Mouse (Mus musculus) kidney, postnatal 0 days (tissue): ENCODE results near the gene Stau1. TPM values are rescaled to one million over a fixed set of nuclear protein-coding genes. Genes with fewer than 3 reads are reported as not detected.
A peak's percentile ranks its signal among the peaks of the same experiment; 100 is the strongest.
"Not testable (repeated sequence)": the region's sequence is repeated elsewhere in the genome, so short reads cannot be mapped to it uniquely, and the experiment has no call there.

ENCODE experiments used
- ATAC-seq: fragments of 200-750 bp; cut with Nextera tagmentation; replicated peaks from 2 replicates; pipeline ENCODE4 v1.8.0; 2017; ENCODE audit warnings: low read depth, moderate number of reproducible peaks, moderate TSS enrichment, moderate library complexity; ENCODE audit not compliant: low FRiP score
- DNase-seq: peaks from one replicate; pipeline ENCODE4 v3.0.0-alpha.2; 2016; ENCODE audit warnings: low spot score
- H3K27ac ChIP-seq: fragments of 300-500 bp; sonication (generic); 2 replicates; pipeline ENCODE4 v1.5.1; 2014; ENCODE audit warnings: mild to moderate bottlenecking
- H3K27me3 ChIP-seq: fragments of 300-500 bp; sonication (generic); 2 replicates; pipeline ENCODE4 v1.6.1; 2014; ENCODE audit warnings: low read length, mixed read lengths; ENCODE audit not compliant: insufficient read depth
- H3K36me3 ChIP-seq: fragments of 300-500 bp; sonication (generic); 2 replicates; pipeline ENCODE4 v1.6.1; 2014; ENCODE audit warnings: low read length, mixed read lengths; ENCODE audit not compliant: insufficient read depth
- H3K4me1 ChIP-seq: fragments of 300-500 bp; sonication (generic); replicated peaks from 2 replicates; pipeline ENCODE4 v1.6.1; 2014; ENCODE audit warnings: antibody characterized with exemption, low read length, mixed read lengths; ENCODE audit not compliant: insufficient read depth
- H3K4me2 ChIP-seq: fragments of 300-500 bp; sonication (generic); 2 replicates; pipeline ENCODE4 v1.6.1; 2014; ENCODE audit warnings: mild to moderate bottlenecking, low read length, moderate library complexity, mixed read lengths
- H3K4me3 ChIP-seq: fragments of 300-500 bp; sonication (generic); replicated peaks from 2 replicates; pipeline ENCODE4 v1.5.1; 2014; ENCODE audit warnings: low read depth, low read length
- H3K9ac ChIP-seq: fragments of 300-500 bp; sonication (generic); 2 replicates; pipeline ENCODE4 v1.6.1; 2014; ENCODE audit warnings: low read depth, low read length
- H3K9me3 ChIP-seq: fragments of 300-500 bp; sonication (generic); replicated peaks from 2 replicates; pipeline ENCODE4 v1.6.1; 2016; ENCODE audit warnings: low read length, inconsistent platforms, mixed read lengths
- CTCF ChIP-seq: IDR thresholded peaks from 2 replicates; pipeline ENCODE4 v1.5.1; 2016; ENCODE audit warnings: antibody characterized with exemption, low read depth, mild to moderate bottlenecking, moderate library complexity
- WGBS: fragments of 180-500 bp; shearing (Covaris S2); extraction: QIAGEN DNeasy Blood & Tissue Kit; methylation state at CpG from one replicate; pipeline ENCODE4 v1.1.7; 2014; 5-methylcytosine and 5-hydroxymethylcytosine counted together
- polyA plus RNA-seq: library from polyadenylated mRNA; unstranded; fragments of >200 nt; fragmentation: Nextera tagmentation; extraction: Ambion mirVana; gene quantifications from 2 replicates; pipeline ENCODE4 v1.2.1, GENCODE M21; 2015

The Stau1 gene
- polyA plus RNA-seq, 1 experiment from 2014 or later = 61.4 TPM

GRCm38 (mm10) chr2:167009483-167009882 is 13.4 kb upstream of the Stau1 start:
- Histone ChIP-seq H3K4me1 (no peaks in the 10 kb centered on the region), H3K36me3 (no peaks in the 10 kb centered on the region), H3K9me3 (no peaks in the 10 kb centered on the region), H3K27me3 (no peaks in the 10 kb centered on the region), H3K27ac (no peak overlapping the region), H3K4me3 (no peak overlapping the region), H3K9ac (no peak overlapping the region), H3K4me2 (no peak overlapping the region)
- 73% methylated on average over 4 of the region's 4 CpGs for WGBS
- ATAC-seq = no peak
- TF ChIP-seq CTCF = no peak
- no peak for DNase-seq

- H3K9me3 ChIP-seq, H3K27ac ChIP-seq, DNase-seq, H3K4me2 ChIP-seq, ATAC-seq, H3K4me1 ChIP-seq, H3K9ac ChIP-seq, H3K36me3 ChIP-seq, H3K4me3 ChIP-seq, H3K27me3 ChIP-seq: not testable (repeated sequence)
- 74% methylated on average over 4 of the region's 4 CpGs for WGBS
Observed at GRCm38 (mm10) chr2:167007565-167007964, 11.5 kb upstream of the Stau1 start.

GRCm38 (mm10) chr2:167007001-167007491 is 10.9 kb upstream of the Stau1 start:
- Histone ChIP-seq H3K4me2 (no peak overlapping the region), H3K4me1 (no peaks in the 10 kb centered on the region), H3K36me3 (no peaks in the 10 kb centered on the region), H3K9ac (no peak overlapping the region), H3K27me3 (no peaks in the 10 kb centered on the region), H3K9me3 (no peaks in the 10 kb centered on the region), H3K4me3 (no peak overlapping the region), H3K27ac (no peak overlapping the region)
- no peak for ATAC-seq
- DNase-seq = no peak
- 72% methylated on average over 13 of the region's 13 CpGs for WGBS
- TF ChIP-seq CTCF = no peak

GRCm38 (mm10) chr2:167006355-167006754 is 10.3 kb upstream of the Stau1 start:
- no peak overlapping the region for H3K27ac ChIP-seq
- H3K4me3 ChIP-seq = no peak overlapping the region
- H3K9me3 ChIP-seq = no peaks in the 10 kb centered on the region
- H3K36me3 ChIP-seq = no peaks in the 10 kb centered on the region
- TF ChIP-seq CTCF = no peak
- DNase-seq = no peak
- no peak overlapping the region for H3K9ac ChIP-seq
- H3K4me2 ChIP-seq = no peak overlapping the region
- ATAC-seq = no peak
- H3K27me3 ChIP-seq = no peaks in the 10 kb centered on the region
- WGBS = 94% methylated on average over 2 of the region's 2 CpGs
- no peaks in the 10 kb centered on the region for H3K4me1 ChIP-seq

- Histone ChIP-seq H3K9ac (no peak overlapping the region), H3K27me3 (no peaks in the 10 kb centered on the region), H3K36me3 (no peaks in the 10 kb centered on the region), H3K4me2 (no peak overlapping the region), H3K4me3 (no peak overlapping the region), H3K9me3 (no peaks in the 10 kb centered on the region), H3K27ac (no peak overlapping the region), H3K4me1 (no peaks in the 10 kb centered on the region)
- DNase-seq (peak; percentile 86), ATAC-seq (no peak; the same call in 1 of the 2 replicates)
- peak; percentile 84 for TF ChIP-seq CTCF
- 44% methylated on average over 8 of the region's 8 CpGs for WGBS
Observed at GRCm38 (mm10) chr2:167004099-167004854, 8.2 kb upstream of the Stau1 start.

- Histone ChIP-seq H3K4me1 (no peaks in the 10 kb centered on the region), H3K4me2 (no peak overlapping the region), H3K27me3 (no peaks in the 10 kb centered on the region), H3K27ac (no peak overlapping the region), H3K9ac (no peak overlapping the region), H3K4me3 (no peak overlapping the region), H3K9me3 (no peaks in the 10 kb centered on the region), H3K36me3 (no peaks in the 10 kb centered on the region)
- DNase-seq = no peak
- ATAC-seq = no peak
- TF ChIP-seq CTCF = no peak
- WGBS = 74% methylated on average over 9 of the region's 9 CpGs
Observed at GRCm38 (mm10) chr2:167001486-167001885, 5.4 kb upstream of the Stau1 start.
